Mouse (Mus musculus) erythroid progenitor cell, adult 5-6 weeks (primary cell): ENCODE results near the gene 4921517D22Rik. TPM values are rescaled to one million over a fixed set of nuclear protein-coding genes. Genes with fewer than 3 reads are reported as not detected.

Source experiments
- ATAC-seq: replicated peaks from 2 replicates; pipeline ENCODE4 v1.8.0; 2016; ENCODE audit warnings: moderate number of reproducible peaks, mild to moderate bottlenecking, moderate TSS enrichment, inconsistent platforms; ENCODE audit not compliant: poor library complexity, low FRiP score, severe bottlenecking
- total RNA-seq, 2 experiments: library from RNA; stranded (forward) in 1 of 2; stranded (reverse) in 1 of 2; fragments of 150-400 nt in 1 of 2; fragments of 186-747, 209-891 nt in 1 of 2; gene quantifications; 2 replicates each; pipeline versions ENCODE4 v1.2.3 to v1.2.4; 2015 to 2017; ENCODE audit warnings: low replicate concordance in 2 of 2

4921517D22Rik gene
- total RNA-seq, 2 experiments from 2014 or later: not detected

- no peak for ATAC-seq
These were observed 26.1 kb downstream of the 4921517D22Rik start for GRCm38 (mm10) chr13:59667763-59668162.

- no peak for ATAC-seq
These were observed 29.8 kb downstream of the 4921517D22Rik start for GRCm38 (mm10) chr13:59663939-59664712.

GRCm38 (mm10) chr13:59661966-59662365 lies 31.9 kb downstream of the 4921517D22Rik start:
- ATAC-seq: no peak

- no peak for ATAC-seq
These were observed 32.5 kb downstream of the 4921517D22Rik start for GRCm38 (mm10) chr13:59661387-59661786.

GRCm38 (mm10) chr13:59660371-59660770 lies 33.5 kb downstream of the 4921517D22Rik start:
- ATAC-seq: no peak

- ATAC-seq: no peak
These were observed 36.1 kb downstream of the 4921517D22Rik start for GRCm38 (mm10) chr13:59657781-59658180.

- ATAC-seq: no peak
These were observed 36.9 kb downstream of the 4921517D22Rik start for GRCm38 (mm10) chr13:59656975-59657388.

- ATAC-seq: no peak
These were observed 37.5 kb downstream of the 4921517D22Rik start for GRCm38 (mm10) chr13:59656316-59656832.

- no peak for ATAC-seq
These were observed 38.1 kb downstream of the 4921517D22Rik start for GRCm38 (mm10) chr13:59655718-59656315.

GRCm38 (mm10) chr13:59654465-59654864 lies 39.4 kb downstream of the 4921517D22Rik start:
- no peak for ATAC-seq

- ATAC-seq: no peak
These were observed 40.8 kb downstream of the 4921517D22Rik start for GRCm38 (mm10) chr13:59653136-59653535.

GRCm38 (mm10) chr13:59652651-59653050 lies 41.3 kb downstream of the 4921517D22Rik start:
- no peak for ATAC-seq

GRCm38 (mm10) chr13:59649781-59650180 lies 44.1 kb downstream of the 4921517D22Rik start:
- no peak for ATAC-seq

- ATAC-seq: no peak
These were observed 45.3 kb downstream of the 4921517D22Rik start for GRCm38 (mm10) chr13:59648598-59648997.

- ATAC-seq: no peak
These were observed 46.4 kb downstream of the 4921517D22Rik start for GRCm38 (mm10) chr13:59647484-59647883.

GRCm38 (mm10) chr13:59646674-59647244 lies 47.1 kb downstream of the 4921517D22Rik start:
- no peak for ATAC-seq

- no peak for ATAC-seq
These were observed 48.4 kb downstream of the 4921517D22Rik start for GRCm38 (mm10) chr13:59645491-59645890.

- ATAC-seq: peak; percentile 82
These were observed 51.1 kb downstream of the 4921517D22Rik start for GRCm38 (mm10) chr13:59642818-59643217.

GRCm38 (mm10) chr13:59640178-59640440 lies 53.8 kb downstream of the 4921517D22Rik start:
- ATAC-seq: no peak

- peak; percentile 26; the same call in 1 of the 2 replicates for ATAC-seq
These were observed 54.3 kb downstream of the 4921517D22Rik start for GRCm38 (mm10) chr13:59639368-59640177.
